Mouse (Mus musculus) ovary, adult 18-20 months (tissue): ENCODE data around the gene Kcnd3.

Source experiments
- DNase-seq: peaks from one replicate; pipeline ENCODE4 v3.0.0; 2022; ENCODE audit warnings: low spot score, mixed read lengths

Gene Kcnd3

GRCm38 (mm10) chr3:105457657-105458056 is 5.5 kb downstream of the Kcnd3 start:
- no peak for DNase-seq

GRCm38 (mm10) chr3:105466538-105466937 is 14.4 kb downstream of the Kcnd3 start:
- no peak for DNase-seq

- DNase-seq: no peak
Measured at GRCm38 (mm10) chr3:105472564-105472963, 20.4 kb downstream of the Kcnd3 start.

- no peak for DNase-seq
Measured at GRCm38 (mm10) chr3:105476408-105476807, 24.3 kb downstream of the Kcnd3 start.

- DNase-seq: no peak
Measured at GRCm38 (mm10) chr3:105478876-105479275, 26.7 kb downstream of the Kcnd3 start.

GRCm38 (mm10) chr3:105481419-105481818 is 29.3 kb downstream of the Kcnd3 start:
- no peak for DNase-seq

DNA sequence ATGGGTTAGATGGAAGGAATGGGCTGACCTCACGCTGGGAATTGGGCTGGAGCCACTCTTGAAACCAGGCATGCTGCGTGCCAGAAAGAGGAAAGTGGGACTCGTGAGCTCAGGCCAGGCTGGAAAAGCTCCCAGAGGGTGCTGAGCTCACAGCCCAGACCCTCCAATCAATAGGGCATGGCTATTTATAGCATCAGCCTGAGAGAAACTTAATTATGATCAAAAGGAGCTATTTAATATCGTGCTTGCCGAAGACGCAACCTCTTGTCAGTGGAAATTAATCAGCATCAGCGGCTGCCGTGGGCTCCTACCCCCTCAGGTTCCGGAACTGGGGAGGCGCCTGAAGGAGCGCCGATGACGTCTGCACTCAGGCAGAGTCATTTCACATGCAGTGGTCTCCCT is 31.5 kb downstream of the Kcnd3 start:
- DNase-seq: no peak

- DNase-seq: no peak
Measured at GRCm38 (mm10) chr3:105487171-105487570, 35.0 kb downstream of the Kcnd3 start.

GRCm38 (mm10) chr3:105489607-105490006 is 37.5 kb downstream of the Kcnd3 start:
- peak; percentile 37 for DNase-seq

GRCm38 (mm10) chr3:105494886-105495285 is 42.8 kb downstream of the Kcnd3 start:
- no peak for DNase-seq

DNA sequence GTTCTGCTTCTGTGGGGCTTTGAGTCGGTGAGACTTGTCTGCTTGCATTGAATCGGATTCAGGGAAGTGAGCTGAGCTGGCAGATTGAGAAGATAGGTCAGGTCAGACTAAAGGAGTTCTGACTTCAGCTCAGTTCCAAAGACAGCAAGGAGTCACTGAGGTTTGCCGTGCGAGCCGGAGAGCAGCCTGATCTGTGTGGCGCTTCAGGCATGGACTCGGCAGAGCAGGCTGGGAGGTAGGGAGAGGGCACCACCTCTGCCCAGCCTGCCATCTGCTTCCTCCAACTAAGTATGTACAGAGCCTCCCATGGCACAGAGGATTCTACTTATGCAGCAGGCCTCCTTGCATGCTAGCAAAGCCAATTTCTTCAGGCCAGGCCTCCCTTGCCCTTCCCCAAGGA is 44.1 kb downstream of the Kcnd3 start:
- no peak for DNase-seq

GRCm38 (mm10) chr3:105496935-105497334 is 44.8 kb downstream of the Kcnd3 start:
- no peak for DNase-seq

DNA sequence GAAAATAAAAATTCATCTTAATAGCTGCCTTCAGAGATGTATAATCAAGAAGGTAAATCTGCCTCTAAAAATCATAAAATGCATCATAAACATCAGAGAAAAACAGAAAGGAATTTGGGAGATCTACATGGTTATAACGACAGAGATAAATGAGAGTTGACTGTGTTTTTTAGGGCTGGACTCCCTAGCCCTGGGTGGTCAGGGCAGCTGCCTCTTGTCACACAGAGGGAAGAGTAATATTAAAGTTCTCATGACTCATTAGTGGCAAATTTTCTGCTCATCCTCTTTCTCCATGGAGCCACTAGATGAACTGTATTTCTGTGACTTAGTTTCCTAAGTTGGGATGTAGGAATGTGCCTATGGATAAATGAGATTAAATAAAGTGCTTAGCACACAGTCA is 48.9 kb downstream of the Kcnd3 start:
- no peak for DNase-seq

GRCm38 (mm10) chr3:105504272-105504671 is 52.1 kb downstream of the Kcnd3 start:
- peak; percentile 12 for DNase-seq

DNA sequence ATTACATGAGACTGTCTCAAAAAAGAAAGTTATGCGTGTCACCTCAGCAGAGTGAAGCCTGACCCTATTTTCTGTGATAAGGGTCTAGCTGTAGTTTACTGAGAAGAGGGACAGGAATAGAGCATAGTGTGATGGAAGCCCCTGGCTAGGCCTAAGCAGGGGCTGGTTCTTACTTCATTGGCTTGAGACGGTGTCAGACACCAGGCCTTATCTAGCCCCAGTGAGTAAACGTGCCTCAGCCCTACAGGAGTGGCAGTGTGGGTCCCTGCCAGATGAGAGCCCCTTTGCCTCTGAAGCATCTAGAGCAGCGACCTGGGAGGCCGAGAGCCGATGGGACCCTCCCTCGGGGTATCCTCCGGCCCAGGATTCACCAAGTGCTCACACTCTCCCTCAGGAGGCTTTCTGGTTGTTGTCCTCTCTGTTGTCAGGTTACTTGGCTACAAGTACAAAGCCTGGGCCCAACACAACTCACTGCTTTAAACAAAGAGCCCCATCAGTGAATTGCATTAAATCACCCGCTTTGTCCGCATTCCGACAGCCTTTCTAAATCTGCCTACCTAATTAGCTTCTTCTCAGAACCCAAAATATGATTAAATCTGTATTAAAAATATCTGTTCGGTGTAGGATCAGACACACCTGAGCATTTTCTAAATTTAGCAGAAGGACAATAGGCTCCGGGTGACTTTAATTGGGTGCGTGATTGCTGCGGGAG is 53.2 kb downstream of the Kcnd3 start:
- no peak for DNase-seq

GRCm38 (mm10) chr3:105505873-105506170 is 53.7 kb downstream of the Kcnd3 start:
- DNase-seq: no peak

GRCm38 (mm10) chr3:105506592-105506991 is 54.5 kb downstream of the Kcnd3 start:
- no peak for DNase-seq

- no peak for DNase-seq
Measured at GRCm38 (mm10) chr3:105509321-105509720, 57.2 kb downstream of the Kcnd3 start.

DNA sequence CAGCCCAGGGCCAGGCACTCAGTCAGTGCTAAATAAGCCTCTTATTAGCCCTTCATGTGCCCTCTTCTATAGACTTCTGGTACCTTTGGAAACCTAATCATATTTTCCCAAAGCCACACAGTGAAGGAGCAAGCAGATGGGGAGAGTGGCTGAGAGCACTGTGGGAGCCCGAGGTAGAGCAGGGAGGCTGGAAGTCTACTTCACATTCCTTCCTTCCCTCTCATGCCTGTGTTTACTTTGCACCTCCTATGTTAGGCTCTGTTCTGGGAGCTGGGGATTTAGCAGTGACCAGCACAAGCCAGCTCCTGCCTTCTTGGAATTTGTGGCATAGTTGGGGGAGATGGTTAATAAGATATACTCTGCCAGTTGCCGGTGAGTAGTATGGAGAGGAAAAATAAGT is 59.7 kb downstream of the Kcnd3 start:
- no peak for DNase-seq

DNA sequence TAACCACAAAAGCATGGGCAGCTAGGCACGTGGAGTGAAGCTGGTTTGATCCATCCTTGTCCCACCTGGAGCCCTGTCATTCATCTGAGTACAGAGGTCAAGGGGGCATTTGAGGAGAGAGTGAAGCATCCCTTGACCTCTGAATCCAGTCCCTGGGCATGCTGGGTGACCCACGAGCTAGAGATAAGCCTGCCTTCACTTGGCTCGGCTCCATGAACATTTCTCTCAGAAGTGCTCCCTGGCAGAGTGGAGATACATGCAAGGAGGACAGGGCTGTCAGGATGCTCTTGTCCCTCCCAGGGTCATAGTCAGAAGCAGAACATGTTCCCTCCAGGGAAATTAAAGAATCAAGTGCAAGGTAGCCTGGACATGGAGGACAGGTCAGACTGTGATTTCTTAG is 62.1 kb downstream of the Kcnd3 start:
- DNase-seq: no peak

DNA sequence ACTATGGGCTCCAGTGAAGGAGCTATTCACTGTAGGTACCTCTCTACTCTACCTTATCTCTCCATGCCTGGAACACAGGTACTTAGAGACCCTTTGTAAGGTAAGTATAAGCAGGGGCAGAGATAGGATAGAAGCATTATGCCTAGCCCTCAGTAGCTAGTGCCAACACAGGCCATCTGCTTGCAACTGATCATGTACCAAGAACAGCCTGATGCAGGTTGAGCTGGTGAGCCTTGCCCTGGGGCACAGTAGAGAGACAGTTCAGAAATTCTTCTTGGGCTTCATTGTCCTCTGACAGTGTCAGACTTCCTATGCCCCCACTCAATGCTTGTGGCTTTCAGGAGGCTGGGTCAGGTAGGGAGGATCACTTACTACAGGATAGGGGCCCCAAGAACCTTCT is 62.9 kb downstream of the Kcnd3 start:
- no peak for DNase-seq

DNA sequence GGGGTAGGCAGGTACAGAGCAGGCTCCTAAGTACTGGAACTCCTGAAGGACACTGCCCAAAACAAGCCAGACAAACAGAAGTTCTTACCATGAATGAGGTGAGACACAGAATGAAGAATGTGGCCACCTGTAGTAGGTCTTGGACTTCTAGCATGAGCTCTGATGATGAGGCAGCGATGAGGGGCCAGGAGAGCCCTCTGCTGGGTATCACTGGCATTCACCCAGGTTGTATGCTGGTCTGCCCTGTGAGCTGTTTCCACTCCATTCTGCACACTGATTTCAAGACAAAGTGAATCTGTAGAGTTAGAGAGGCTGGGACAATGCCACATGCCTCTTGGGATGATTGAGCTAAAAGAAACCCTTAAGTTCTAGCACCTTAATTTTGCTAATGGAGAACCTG is 63.5 kb downstream of the Kcnd3 start:
- no peak for DNase-seq

DNA sequence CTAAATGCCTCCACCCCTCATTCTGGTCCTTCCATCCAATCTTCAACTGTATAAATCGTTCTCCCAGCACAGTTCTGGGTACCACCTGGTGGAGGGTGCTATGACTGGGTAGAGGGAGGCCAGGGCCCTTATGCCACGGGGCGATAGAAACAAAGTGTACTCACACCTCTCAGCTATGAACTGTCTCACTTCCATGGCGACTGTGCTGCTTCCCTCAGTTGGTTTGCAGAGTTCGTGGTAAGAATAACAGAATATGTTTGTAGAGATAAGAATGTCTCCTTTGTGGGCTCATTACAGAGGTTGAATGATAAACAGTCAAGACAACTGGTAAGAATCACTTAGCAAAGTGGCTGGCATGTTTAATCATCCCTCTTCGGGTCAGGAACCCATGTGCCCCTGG is 68.3 kb downstream of the Kcnd3 start:
- no peak for DNase-seq

DNA sequence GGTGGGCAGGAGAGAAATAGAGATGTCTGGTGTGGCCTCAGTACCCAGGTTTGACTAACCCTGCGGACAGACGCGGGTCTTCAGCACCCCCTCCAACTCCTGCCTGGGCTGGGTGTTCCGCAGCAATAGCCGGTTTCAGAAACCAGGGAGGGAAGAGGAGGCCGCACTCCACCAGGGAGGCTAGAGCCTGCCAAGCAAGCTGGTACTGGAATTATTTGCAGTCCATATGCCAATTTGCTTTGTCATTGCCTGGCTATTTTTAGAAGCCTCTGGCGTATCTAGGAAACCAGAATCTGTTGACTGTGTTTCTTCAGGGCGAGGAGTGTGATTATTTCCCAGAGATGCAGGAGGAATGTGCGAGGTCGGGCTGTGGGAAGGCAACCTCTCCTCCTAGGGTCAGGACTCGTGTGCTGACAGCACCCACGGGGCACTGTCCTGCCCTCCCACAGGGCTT is 69.1 kb downstream of the Kcnd3 start:
- peak; percentile 32 for DNase-seq

DNA sequence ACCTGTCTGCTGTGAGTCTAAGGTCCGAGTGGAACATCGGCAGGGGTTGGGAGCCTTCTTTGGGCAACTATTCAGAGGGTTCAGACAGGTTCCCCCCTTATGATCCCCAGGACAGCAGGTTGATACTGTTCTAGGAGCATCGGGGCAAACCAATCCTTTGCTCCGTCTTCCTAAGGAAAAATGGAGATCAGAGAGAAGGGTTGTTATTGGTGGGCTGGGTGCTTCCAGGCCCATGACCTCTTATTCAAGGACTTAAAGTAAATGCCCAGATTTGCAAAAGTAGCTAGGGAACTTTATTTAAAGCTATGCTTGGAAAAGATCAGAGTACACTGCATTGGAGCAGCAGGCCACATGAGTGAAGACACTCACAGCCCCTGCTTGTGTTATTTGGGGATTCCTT is 69.5 kb downstream of the Kcnd3 start:
- no peak for DNase-seq
